Mouse (Mus musculus) myocyte (in vitro differentiated cells): ENCODE results near the gene Eif3g. TPM values are rescaled to one million over a fixed set of nuclear protein-coding genes. Genes with fewer than 3 reads are reported as not detected.

Experiments used
- H3K27me3 ChIP-seq: one replicate; pipeline ENCODE4 v1.6.1; 2011; ENCODE audit not compliant: control insufficient read depth, insufficient read depth, insufficient read length
- H3K36me3 ChIP-seq: one replicate; pipeline ENCODE4 v1.6.1; 2011; ENCODE audit not compliant: control insufficient read depth, insufficient read depth
- H3K4me2 ChIP-seq: one replicate; pipeline ENCODE4 v1.6.1; 2011; ENCODE audit warnings: low read depth, control low read depth
- H3K4me3 ChIP-seq: one replicate; pipeline ENCODE4 v1.5.1; 2011; ENCODE audit warnings: mild to moderate bottlenecking, control low read depth, moderate library complexity
- H3K79me2 ChIP-seq: one replicate; pipeline ENCODE4 v1.6.1; 2011; ENCODE audit not compliant: control insufficient read depth, insufficient read depth
- H3ac ChIP-seq: one replicate; pipeline ENCODE4 v1.6.1; 2011; ENCODE audit not compliant: control insufficient read depth, insufficient read length
- CEBPB ChIP-seq: IDR thresholded peaks from 2 replicates; pipeline ENCODE4 v1.6.1; 2011; ENCODE audit warnings: mild to moderate bottlenecking, moderate library complexity; ENCODE audit not compliant: poor library complexity, insufficient read depth, severe bottlenecking
- E2F4 ChIP-seq: IDR thresholded peaks from one replicate; pipeline ENCODE4 v1.6.1; 2011; ENCODE audit warnings: mild to moderate bottlenecking, control low read depth, moderate library complexity; ENCODE audit not compliant: insufficient read depth
- MAX ChIP-seq: IDR thresholded peaks from one replicate; pipeline ENCODE4 v1.6.1; 2011; ENCODE audit warnings: low read depth, mild to moderate bottlenecking, control low read depth
- MYOD1 ChIP-seq, 3 experiments: IDR thresholded peaks; one replicate each; pipeline ENCODE4 v1.6.1; 2011; ENCODE audit warnings: control low read depth in 2 of 3, low read depth in 2 of 3, mild to moderate bottlenecking in 2 of 3, moderate library complexity in 1 of 3; ENCODE audit not compliant: insufficient read length in 2 of 3, control insufficient read depth in 1 of 3
- MYOG ChIP-seq, 3 experiments: IDR thresholded peaks; one replicate each; pipeline ENCODE4 v1.6.1; 2011; ENCODE audit warnings: control low read depth in 2 of 3, low read depth in 2 of 3, mild to moderate bottlenecking in 2 of 3; ENCODE audit not compliant: insufficient read length in 2 of 3, control insufficient read depth in 1 of 3, insufficient read depth in 1 of 3
- POLR2A ChIP-seq: IDR thresholded peaks from one replicate; pipeline ENCODE4 v1.6.1; 2011; ENCODE audit warnings: low read depth, mild to moderate bottlenecking, control low read depth, moderate library complexity; ENCODE audit not compliant: insufficient read length
- POLR2AphosphoS2 ChIP-seq: IDR thresholded peaks from one replicate; pipeline ENCODE4 v1.6.1; 2011; ENCODE audit warnings: low read depth, control low read depth; ENCODE audit not compliant: insufficient read length
- REST ChIP-seq: IDR thresholded peaks from one replicate; pipeline ENCODE4 v1.6.1; 2011; ENCODE audit warnings: mild to moderate bottlenecking, control low read depth, moderate library complexity; ENCODE audit not compliant: insufficient read depth, insufficient read length
- SRF ChIP-seq: IDR thresholded peaks from one replicate; pipeline ENCODE4 v1.6.1; 2011; ENCODE audit warnings: low read depth; ENCODE audit not compliant: control insufficient read depth, insufficient read length
- TCF12 ChIP-seq: IDR thresholded peaks from one replicate; pipeline ENCODE4 v1.6.1; 2011; ENCODE audit warnings: mild to moderate bottlenecking, control low read depth; ENCODE audit not compliant: poor library complexity, insufficient read depth, severe bottlenecking
- TCF3 ChIP-seq: IDR thresholded peaks from one replicate; pipeline ENCODE4 v1.6.1; 2011; ENCODE audit warnings: low read depth, control low read depth; ENCODE audit not compliant: insufficient read length
- USF1 ChIP-seq: IDR thresholded peaks from one replicate; pipeline ENCODE4 v1.6.1; 2011; ENCODE audit warnings: low read depth, mild to moderate bottlenecking, control low read depth, moderate library complexity
- polyA plus RNA-seq: library from polyadenylated mRNA; unstranded; fragments of >200 nt; fragmentation: generic; extraction: Trizol; gene quantifications from one replicate; pipeline ENCODE4 v1.2.1, GENCODE M21; 2012; ENCODE audit warnings: missing spikeins

Gene Eif3g
- polyA plus RNA-seq, 1 experiment, result 202 TPM

- peak overlapping the region; percentile 5 for H3ac ChIP-seq
- TF ChIP-seq REST (no peak), POLR2AphosphoS2 (peak; percentile 12)
- no peaks in the 10 kb centered on the region for H3K27me3 ChIP-seq
- H3K4me2 ChIP-seq, result peak overlapping the region; percentile 99
- H3K36me3 ChIP-seq, result no peaks in the 10 kb centered on the region
- peak overlapping the region; percentile 25 for H3K4me3 ChIP-seq
- H3K79me2 ChIP-seq, result no peaks in the 10 kb centered on the region
These were observed 21.9 kb downstream of the Eif3g start for GRCm38 (mm10) chr9:20876318-20877117.

- TF ChIP-seq REST, result no peak
- no peak for TF ChIP-seq TCF3
- TF ChIP-seq MYOD1 (IDR thresholded peaks at IDR 0.05; ENCODE audit: control insufficient read depth in 1 of 3, insufficient read length in 2 of 3, low read depth in 2 of 3), result no peak
- TF ChIP-seq CEBPB, result no peak
- TF ChIP-seq SRF, result no peak
- no peak for TF ChIP-seq TCF12
- no peak for TF ChIP-seq E2F4
- no peak for TF ChIP-seq USF1
- no peak for TF ChIP-seq POLR2A
- TF ChIP-seq MYOG (IDR thresholded peaks at IDR 0.05; ENCODE audit: control insufficient read depth in 1 of 3, insufficient read depth in 1 of 3, insufficient read length in 2 of 3, low read depth in 2 of 3), result no peak
- TF ChIP-seq POLR2AphosphoS2, result no peak
- TF ChIP-seq MAX, result no peak
- no peak overlapping the region for H3K4me3 ChIP-seq
These were observed 23.2 kb downstream of the Eif3g start for GRCm38 (mm10) chr9:20875021-20875790.

GRCm38 (mm10) chr9:20873521-20873920 lies 24.9 kb downstream of the Eif3g start:
- H3ac ChIP-seq, result no peak overlapping the region
- no peaks in the 10 kb centered on the region for H3K79me2 ChIP-seq
- H3K36me3 ChIP-seq, result no peaks in the 10 kb centered on the region
- H3K4me2 ChIP-seq, result no peak overlapping the region
- no peak overlapping the region for H3K4me3 ChIP-seq
- H3K27me3 ChIP-seq, result no peaks in the 10 kb centered on the region
- TF ChIP-seq USF1 (no peak), E2F4 (no peak), TCF3 (no peak), POLR2A (no peak), MAX (no peak), TCF12 (no peak), MYOG (IDR thresholded peaks at IDR 0.05; ENCODE audit: control insufficient read depth in 1 of 3, insufficient read depth in 1 of 3, insufficient read length in 2 of 3, low read depth in 2 of 3) (no peak), SRF (no peak), MYOD1 (IDR thresholded peaks at IDR 0.05; ENCODE audit: control insufficient read depth in 1 of 3, insufficient read length in 2 of 3, low read depth in 2 of 3) (no peak), POLR2AphosphoS2 (no peak), CEBPB (no peak), REST (no peak)

More at GRCm38 (mm10) chr9:20875021-20875790, 23.2 kb downstream of the Eif3g start:
- no peaks in the 10 kb centered on the region for H3K27me3 ChIP-seq
- no peaks in the 10 kb centered on the region for H3K36me3 ChIP-seq
- no peak overlapping the region for H3ac ChIP-seq
- H3K79me2 ChIP-seq, result no peaks in the 10 kb centered on the region
- H3K4me2 ChIP-seq, result no peak overlapping the region

GRCm38 (mm10) chr9:20872991-20873390 lies 25.4 kb downstream of the Eif3g start:
- H3K4me2 ChIP-seq, result no peak overlapping the region
- no peaks in the 10 kb centered on the region for H3K79me2 ChIP-seq
- H3K36me3 ChIP-seq, result no peaks in the 10 kb centered on the region
- peak; percentile 4 for TF ChIP-seq POLR2AphosphoS2
- TF ChIP-seq REST, result no peak
- H3K27me3 ChIP-seq, result no peaks in the 10 kb centered on the region
- no peak overlapping the region for H3ac ChIP-seq
- H3K4me3 ChIP-seq, result no peak overlapping the region
